Mouse (Mus musculus): ENCODE results near the gene Tmem116. TPM values are rescaled to one million over a fixed set of nuclear protein-coding genes. Genes with fewer than 3 reads are reported as not detected.

Tmem116 gene
- polyA plus RNA-seq, 1 experiment from 2014 or later: 5.0 TPM

DNA sequence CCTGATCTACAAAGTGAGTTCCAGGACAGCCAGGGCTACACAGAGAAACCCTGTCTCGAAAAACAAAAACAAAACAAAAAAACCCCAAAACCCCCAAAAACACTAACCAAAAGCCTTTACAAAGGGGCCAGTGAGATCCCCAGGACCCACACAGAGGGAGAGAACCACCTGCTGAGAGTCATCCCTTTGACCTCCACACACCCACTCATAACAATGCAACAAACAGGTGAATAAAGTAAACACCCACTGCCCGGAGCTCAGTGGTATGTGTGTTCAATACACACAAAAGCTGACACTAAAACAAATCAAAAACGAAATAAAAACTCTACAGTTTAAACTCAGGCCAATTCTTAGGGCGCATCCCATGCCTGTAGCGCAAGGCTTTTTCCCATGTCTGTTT lies 88.4 kb downstream of the Tmem116 start:
- H3K9ac ChIP-seq (ENCODE audit: low read depth, low read length): no peak overlapping the region
- no peak overlapping the region for H3K4me3 ChIP-seq (ENCODE audit: low read length)
- H3K27ac ChIP-seq (ENCODE audit: low read depth, low read length): no peak overlapping the region
- no peaks in the 10 kb centered on the region for H3K27me3 ChIP-seq (ENCODE audit: control insufficient read depth, insufficient read depth, low read length)
- peaks cover 28% of the 10 kb centered on the region for H3K36me3 ChIP-seq (ENCODE audit: control insufficient read depth, insufficient read depth, low read length)
- H3K9me3 ChIP-seq (ENCODE audit: control insufficient read depth, low read length): no peaks in the 10 kb centered on the region
- no peak overlapping the region for H3K4me2 ChIP-seq (replicated peaks; ENCODE audit: low read depth, low read length)
- peaks cover 11% of the 10 kb centered on the region for H3K4me1 ChIP-seq (ENCODE audit: control insufficient read depth, insufficient read depth, low read length)
- ATAC-seq (ENCODE audit: low FRiP score, low TSS enrichment): no peak
- WGBS: 90% methylated on average over 5 of the region's 5 CpGs

DNA sequence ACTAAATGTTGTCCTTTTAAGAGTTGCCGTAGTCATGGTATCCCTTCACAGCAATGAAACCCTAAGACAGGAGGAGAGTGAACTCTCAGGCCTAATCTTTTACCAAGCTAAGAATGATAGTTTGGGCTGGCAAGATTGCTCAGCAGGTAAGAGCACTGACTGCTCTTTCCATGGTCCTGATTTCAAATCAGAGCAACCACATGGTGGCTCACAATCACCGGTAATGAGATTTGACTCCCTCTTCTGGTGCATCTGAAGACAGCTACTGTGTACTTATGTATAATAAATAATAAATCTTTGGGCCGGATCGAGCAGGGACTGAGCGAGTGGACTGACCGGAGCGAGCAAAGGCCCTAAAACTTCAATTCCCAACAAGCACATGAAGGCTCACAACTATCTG lies 89.5 kb downstream of the Tmem116 start:
- WGBS: 85% methylated on average over 7 of the region's 7 CpGs
- no peak for ATAC-seq (ENCODE audit: low FRiP score, low TSS enrichment)

DNA sequence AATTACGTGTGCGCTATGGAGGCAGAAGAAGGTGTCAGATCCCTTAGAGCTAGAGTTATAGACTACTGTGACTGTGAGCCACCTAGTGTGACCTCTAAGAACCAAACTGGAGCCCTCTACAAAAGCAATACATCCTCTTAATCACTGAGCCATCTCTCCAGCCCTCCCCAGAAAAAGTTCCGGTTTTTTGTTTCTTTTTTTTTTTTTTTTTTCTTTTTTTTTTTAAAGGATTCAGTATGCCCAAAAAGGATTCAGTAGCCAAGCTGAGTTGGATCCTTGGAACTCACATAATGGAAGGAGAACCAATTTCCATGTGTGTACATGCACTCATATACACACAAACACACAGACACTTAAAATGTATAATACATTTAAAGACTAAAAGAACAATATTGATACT lies 91.7 kb downstream of the Tmem116 start:
- WGBS: 55% methylated on average over 3 of the region's 3 CpGs

More for the DNA sequence above, 89.5 kb downstream of the Tmem116 start:
- Histone ChIP-seq H3K4me2 (replicated peaks; ENCODE audit: low read depth, low read length) (no peak overlapping the region), H3K27ac (ENCODE audit: low read depth, low read length) (no peak overlapping the region), H3K4me3 (ENCODE audit: low read length) (no peak overlapping the region), H3K4me1 (ENCODE audit: control insufficient read depth, insufficient read depth, low read length) (peaks cover 11% of the 10 kb centered on the region), H3K36me3 (ENCODE audit: control insufficient read depth, insufficient read depth, low read length) (peaks cover 17% of the 10 kb centered on the region; the same call in 1 of the 2 replicates), H3K27me3 (ENCODE audit: control insufficient read depth, insufficient read depth, low read length) (no peaks in the 10 kb centered on the region), H3K9ac (ENCODE audit: low read depth, low read length) (no peak overlapping the region), H3K9me3 (ENCODE audit: control insufficient read depth, low read length) (no peaks in the 10 kb centered on the region)

DNA sequence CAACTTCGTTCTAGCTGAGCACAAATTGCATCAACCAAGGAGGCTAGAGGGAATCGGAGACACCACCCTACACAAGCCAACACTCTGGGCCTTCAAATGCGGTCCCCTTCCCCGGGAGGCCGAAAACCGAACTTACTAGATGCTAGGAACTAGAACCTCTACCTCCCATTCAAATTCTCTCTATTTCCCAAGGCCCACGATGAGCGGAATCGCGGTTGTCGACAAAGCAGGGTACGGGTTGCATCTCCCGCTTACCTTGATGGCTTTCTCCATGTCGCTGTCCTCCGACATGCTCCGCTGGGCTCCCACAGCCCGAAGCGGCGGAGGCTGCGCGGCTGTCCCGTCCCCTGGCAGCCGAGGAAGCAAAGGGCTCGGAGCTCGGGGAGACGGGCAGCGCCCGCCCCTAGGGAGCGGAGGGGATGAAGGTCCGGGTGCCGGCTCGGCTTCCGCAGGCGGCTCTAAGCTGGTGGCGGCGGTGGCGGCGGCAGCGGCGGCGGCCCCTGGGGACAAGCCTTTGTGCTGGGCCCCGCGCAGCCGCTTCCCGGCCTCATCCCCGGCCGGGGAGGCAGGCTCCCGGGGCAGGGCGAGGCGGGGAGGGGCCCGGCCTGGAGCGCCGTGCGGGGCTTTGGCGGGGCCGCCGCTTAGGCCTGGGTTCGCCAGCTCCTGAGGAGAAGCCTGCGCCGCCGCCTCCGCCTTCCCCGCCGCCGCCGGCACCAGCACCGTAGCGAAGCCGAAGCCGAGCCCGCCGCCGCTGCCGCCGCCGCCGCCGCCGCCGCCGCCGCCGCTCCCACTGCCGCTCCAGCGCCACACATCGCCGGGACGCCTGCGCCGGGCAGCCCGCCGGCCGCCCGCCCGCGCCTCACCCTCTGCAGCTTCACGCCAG lies 93.5 kb downstream of the Tmem116 start, which contains the start of the genes Adam1a and Gm42878:
Gene Adam1a, minus strand, starts transcription at position 573 of the 883 bp plus-strand sequence.
Gene Gm42878, minus strand, starts transcription at position 573 of the 883 bp plus-strand sequence.
- H3K4me3 ChIP-seq (ENCODE audit: low read length): peak within 1 kb of the TSS; percentile 100
- no peaks in the 10 kb centered on the region for H3K9me3 ChIP-seq (ENCODE audit: control insufficient read depth, low read length)
- H3K27ac ChIP-seq (ENCODE audit: low read depth, low read length): peak within 1 kb of the TSS; percentile 89
- H3K36me3 ChIP-seq (ENCODE audit: control insufficient read depth, insufficient read depth, low read length): no peaks in the 10 kb centered on the region
- H3K4me1 ChIP-seq (ENCODE audit: control insufficient read depth, insufficient read depth, low read length): peaks cover 16% of the 10 kb centered on the region
- 1% methylated on average over 54 of the region's 97 CpGs for WGBS
- ATAC-seq (ENCODE audit: low FRiP score, low TSS enrichment): peak; percentile 30
- peak within 1 kb of the TSS; percentile 99 for H3K9ac ChIP-seq (ENCODE audit: low read depth, low read length)
- no peaks in the 10 kb centered on the region for H3K27me3 ChIP-seq (ENCODE audit: control insufficient read depth, insufficient read depth, low read length)
- H3K4me2 ChIP-seq (replicated peaks; ENCODE audit: low read depth, low read length): peak within 1 kb of the TSS; percentile 93

More for the DNA sequence above, 91.7 kb downstream of the Tmem116 start:
- Histone ChIP-seq H3K36me3 (ENCODE audit: control insufficient read depth, insufficient read depth, low read length) (peaks cover 3% of the 10 kb centered on the region; the same call in 1 of the 2 replicates), H3K4me2 (replicated peaks; ENCODE audit: low read depth, low read length) (no peak overlapping the region), H3K4me3 (ENCODE audit: low read length) (no peak overlapping the region), H3K9ac (ENCODE audit: low read depth, low read length) (no peak overlapping the region), H3K9me3 (ENCODE audit: control insufficient read depth, low read length) (no peaks in the 10 kb centered on the region), H3K4me1 (ENCODE audit: control insufficient read depth, insufficient read depth, low read length) (peaks cover 16% of the 10 kb centered on the region), H3K27me3 (ENCODE audit: control insufficient read depth, insufficient read depth, low read length) (no peaks in the 10 kb centered on the region), H3K27ac (ENCODE audit: low read depth, low read length) (no peak overlapping the region)
- ATAC-seq (ENCODE audit: low FRiP score, low TSS enrichment): no peak

DNA sequence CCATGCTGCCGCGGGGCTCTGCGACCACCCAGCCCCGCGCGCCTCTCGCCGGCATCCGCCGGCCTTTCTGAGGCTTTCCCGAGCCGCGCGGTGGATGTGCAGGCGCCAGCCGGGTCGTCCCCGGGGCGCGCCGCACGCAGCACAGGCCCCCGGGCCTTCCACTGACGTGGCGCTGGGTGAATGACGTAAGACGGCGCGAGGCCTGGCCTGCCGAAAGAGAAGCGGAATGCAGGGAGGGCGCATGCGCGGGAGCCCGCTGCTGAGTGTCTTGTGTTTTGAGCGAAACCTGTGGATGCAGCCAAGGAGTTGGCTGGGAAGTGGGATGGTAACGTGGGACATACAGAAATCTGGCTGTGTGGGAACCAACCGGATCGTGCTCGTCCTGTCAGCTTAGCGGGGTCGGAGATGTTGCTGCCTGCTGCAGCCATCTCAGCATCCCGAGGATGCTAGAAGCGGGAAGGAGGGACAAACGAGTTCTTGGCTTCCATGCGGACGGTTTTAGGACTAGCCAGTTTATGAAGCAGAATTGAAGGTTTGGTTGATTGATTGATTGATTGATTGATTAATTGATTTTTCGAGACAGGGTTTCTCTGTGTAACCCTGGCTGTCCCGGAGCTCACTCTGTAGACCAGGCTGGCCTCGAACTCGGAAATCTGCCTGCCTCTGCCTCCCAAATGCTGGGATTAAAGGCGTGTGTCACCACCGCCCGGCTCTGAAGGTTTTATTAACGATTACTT lies 94.3 kb downstream of the Tmem116 start, which contains the start of gene Mapkapk5:
Gene Mapkapk5, minus strand, starts transcription at position 113 of the 737 bp plus-strand sequence.
- H3K4me3 ChIP-seq (ENCODE audit: low read length): peak within 1 kb of the TSS; percentile 100
- H3K9me3 ChIP-seq (ENCODE audit: control insufficient read depth, low read length): peaks cover 2% of the 10 kb centered on the region; the same call in 1 of the 2 replicates
- H3K9ac ChIP-seq (ENCODE audit: low read depth, low read length): peak within 1 kb of the TSS; percentile 99
- no peaks in the 10 kb centered on the region for H3K36me3 ChIP-seq (ENCODE audit: control insufficient read depth, insufficient read depth, low read length)
- no peaks in the 10 kb centered on the region for H3K27me3 ChIP-seq (ENCODE audit: control insufficient read depth, insufficient read depth, low read length)
- peak; percentile 94 for ATAC-seq (ENCODE audit: low FRiP score, low TSS enrichment)
- peak within 1 kb of the TSS; percentile 89 for H3K27ac ChIP-seq (ENCODE audit: low read depth, low read length)
- 2% methylated on average over 46 of the region's 55 CpGs for WGBS
- peak within 1 kb of the TSS; percentile 93 for H3K4me2 ChIP-seq (replicated peaks; ENCODE audit: low read depth, low read length)
- peaks cover 16% of the 10 kb centered on the region for H3K4me1 ChIP-seq (ENCODE audit: control insufficient read depth, insufficient read depth, low read length)

GRCm38 (mm10) chr5:121546530-121546895 lies 94.8 kb downstream of the Tmem116 start:
- H3K27me3 ChIP-seq (ENCODE audit: control insufficient read depth, insufficient read depth, low read length): no peaks in the 10 kb centered on the region
- peak overlapping the region; percentile 93 for H3K4me2 ChIP-seq (replicated peaks; ENCODE audit: low read depth, low read length)
- H3K9me3 ChIP-seq (ENCODE audit: control insufficient read depth, low read length): peaks cover 3% of the 10 kb centered on the region; the same call in 1 of the 2 replicates
- peak overlapping the region; percentile 99 for H3K9ac ChIP-seq (ENCODE audit: low read depth, low read length)
- peaks cover 16% of the 10 kb centered on the region for H3K4me1 ChIP-seq (ENCODE audit: control insufficient read depth, insufficient read depth, low read length)
- no peak overlapping the region for H3K27ac ChIP-seq (ENCODE audit: low read depth, low read length)
- ATAC-seq (ENCODE audit: low FRiP score, low TSS enrichment): no peak
- no peaks in the 10 kb centered on the region for H3K36me3 ChIP-seq (ENCODE audit: control insufficient read depth, insufficient read depth, low read length)
- WGBS: 38% methylated on average over 6 of the region's 6 CpGs
- peak overlapping the region; percentile 100 for H3K4me3 ChIP-seq (ENCODE audit: low read length)

DNA sequence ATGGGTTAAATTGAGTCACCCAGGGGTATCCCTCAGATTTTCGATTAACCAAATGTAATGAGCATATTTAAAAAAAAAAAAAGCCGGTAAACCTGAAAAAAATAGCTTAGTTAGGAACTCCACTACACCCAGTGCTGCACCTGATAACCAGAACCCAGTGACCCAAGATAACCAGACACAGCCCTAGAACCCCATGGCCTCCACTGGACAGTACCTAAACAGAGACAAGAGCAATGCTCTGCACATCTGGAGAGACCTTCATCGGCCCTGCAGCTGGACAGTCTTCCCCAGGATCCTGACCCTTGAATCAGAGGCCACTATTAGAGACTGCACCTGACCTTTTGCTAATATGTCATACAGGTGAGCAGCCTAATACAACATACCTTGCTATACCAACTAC lies 95.4 kb downstream of the Tmem116 start:
- Histone ChIP-seq H3K27me3 (ENCODE audit: control insufficient read depth, insufficient read depth, low read length) (no peaks in the 10 kb centered on the region), H3K4me3 (ENCODE audit: low read length) (no peak overlapping the region), H3K9me3 (ENCODE audit: control insufficient read depth, low read length) (peaks cover 3% of the 10 kb centered on the region; the same call in 1 of the 2 replicates), H3K4me2 (replicated peaks; ENCODE audit: low read depth, low read length) (no peak overlapping the region), H3K4me1 (ENCODE audit: control insufficient read depth, insufficient read depth, low read length) (peaks cover 16% of the 10 kb centered on the region), H3K9ac (ENCODE audit: low read depth, low read length) (no peak overlapping the region), H3K27ac (ENCODE audit: low read depth, low read length) (no peak overlapping the region), H3K36me3 (ENCODE audit: control insufficient read depth, insufficient read depth, low read length) (no peaks in the 10 kb centered on the region)
- no peak for ATAC-seq (ENCODE audit: low FRiP score, low TSS enrichment)
- WGBS: 91% methylated on average over 3 of the region's 3 CpGs

- Histone ChIP-seq H3K4me1 (ENCODE audit: control insufficient read depth, insufficient read depth, low read length) (peaks cover 11% of the 10 kb centered on the region), H3K27me3 (ENCODE audit: control insufficient read depth, insufficient read depth, low read length) (no peaks in the 10 kb centered on the region), H3K9me3 (ENCODE audit: control insufficient read depth, low read length) (peaks cover 3% of the 10 kb centered on the region; the same call in 1 of the 2 replicates), H3K36me3 (ENCODE audit: control insufficient read depth, insufficient read depth, low read length) (no peaks in the 10 kb centered on the region), H3K9ac (ENCODE audit: low read depth, low read length) (no peak overlapping the region), H3K27ac (ENCODE audit: low read depth, low read length) (peak overlapping the region; percentile 15), H3K4me3 (ENCODE audit: low read length) (no peak overlapping the region), H3K4me2 (replicated peaks; ENCODE audit: low read depth, low read length) (no peak overlapping the region)
- WGBS: 41% methylated on average over 7 of the region's 7 CpGs
- ATAC-seq (ENCODE audit: low FRiP score, low TSS enrichment): no peak
Observed at GRCm38 (mm10) chr5:121549196-121549595, 97.5 kb downstream of the Tmem116 start.

All from kidney, embryonic 14.5 days (tissue).